Mouse (Mus musculus): ENCODE results near the gene Rbpjl. TPM values are rescaled to one million over a fixed set of nuclear protein-coding genes. Genes with fewer than 3 reads are reported as not detected.

Rbpjl gene
- polyA plus RNA-seq, 1 experiment from 2014 or later = 0.11 TPM

DNA sequence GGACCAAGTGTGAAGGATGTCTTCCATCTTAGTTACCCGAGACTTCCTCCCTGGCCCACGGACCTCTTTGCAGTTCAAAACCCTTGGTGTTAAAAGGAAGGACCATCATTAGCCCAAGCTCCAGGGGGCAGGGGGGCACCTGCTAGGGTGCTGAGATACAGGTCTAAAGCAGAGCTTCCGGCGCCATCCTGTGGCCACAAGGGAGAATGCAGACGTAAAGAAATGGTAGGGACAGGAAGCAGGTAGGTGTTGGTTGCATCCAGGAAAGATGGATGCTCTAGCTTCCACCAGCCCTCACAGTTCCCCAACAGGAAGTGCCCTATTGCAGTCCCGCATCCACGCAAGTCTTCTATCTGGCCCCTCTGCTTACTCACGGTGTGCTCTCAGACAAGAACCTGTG lies 16.0 kb upstream of the Rbpjl start:
- H3K27me3 ChIP-seq (ENCODE audit: control insufficient read depth, insufficient read depth, low read length) = no peaks in the 10 kb centered on the region
- H3K4me3 ChIP-seq (ENCODE audit: low read depth, low read length) = no peak overlapping the region
- H3K9me3 ChIP-seq (ENCODE audit: control insufficient read depth, low read length) = no peaks in the 10 kb centered on the region
- no peak overlapping the region for H3K9ac ChIP-seq (replicated peaks; ENCODE audit: low read depth, low read length)
- H3K27ac ChIP-seq (ENCODE audit: low read depth, low read length) = no peak overlapping the region
- WGBS = 16% methylated on average over 8 of the region's 8 CpGs
- H3K36me3 ChIP-seq (ENCODE audit: control insufficient read depth, insufficient read depth, low read length) = no peaks in the 10 kb centered on the region
- no peak overlapping the region for H3K4me2 ChIP-seq (ENCODE audit: low read depth, low read length)
- H3K4me1 ChIP-seq (ENCODE audit: control insufficient read depth, insufficient read depth, low read length) = peaks cover 8% of the 10 kb centered on the region; the same call in 1 of the 2 replicates
- no peak for ATAC-seq (ENCODE audit: low read depth)

DNA sequence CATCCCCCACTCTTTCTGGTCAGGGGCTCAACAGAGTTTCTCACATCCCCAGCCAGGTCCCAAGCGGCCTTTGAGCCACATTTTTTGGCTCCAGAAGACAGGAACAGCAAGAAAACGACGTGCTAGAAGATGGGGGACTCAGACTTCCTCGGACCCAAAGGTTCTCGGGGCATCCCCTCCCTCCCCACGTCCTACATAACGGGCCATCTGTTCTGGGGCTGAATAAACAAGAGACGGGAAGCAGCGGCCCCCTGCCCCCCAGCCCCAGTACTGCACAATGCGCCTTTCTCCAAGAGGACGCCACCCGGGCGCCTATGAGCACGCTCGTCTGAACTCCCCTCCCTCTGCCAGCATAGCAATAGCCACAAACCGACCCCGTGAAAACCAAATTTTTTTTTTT lies 13.9 kb upstream of the Rbpjl start, which contains the start of gene Slpi:
Gene Slpi, minus strand, starts transcription at position 76 of the 400 bp plus-strand sequence.
- Histone ChIP-seq H3K9ac (replicated peaks; ENCODE audit: low read depth, low read length) (peak within 1 kb of the TSS; percentile 52), H3K36me3 (ENCODE audit: control insufficient read depth, insufficient read depth, low read length) (no peaks in the 10 kb centered on the region), H3K27me3 (ENCODE audit: control insufficient read depth, insufficient read depth, low read length) (no peaks in the 10 kb centered on the region), H3K4me1 (ENCODE audit: control insufficient read depth, insufficient read depth, low read length) (peaks cover 8% of the 10 kb centered on the region; the same call in 1 of the 2 replicates), H3K27ac (ENCODE audit: low read depth, low read length) (peak within 1 kb of the TSS; percentile 57; the same call in 1 of the 2 replicates), H3K4me3 (ENCODE audit: low read depth, low read length) (peak within 1 kb of the TSS; percentile 35), H3K4me2 (ENCODE audit: low read depth, low read length) (peak within 1 kb of the TSS; percentile 66), H3K9me3 (ENCODE audit: control insufficient read depth, low read length) (no peaks in the 10 kb centered on the region)
- 1% methylated on average over 17 of the region's 17 CpGs for WGBS
- ATAC-seq (ENCODE audit: low read depth) = peak; percentile 65

DNA sequence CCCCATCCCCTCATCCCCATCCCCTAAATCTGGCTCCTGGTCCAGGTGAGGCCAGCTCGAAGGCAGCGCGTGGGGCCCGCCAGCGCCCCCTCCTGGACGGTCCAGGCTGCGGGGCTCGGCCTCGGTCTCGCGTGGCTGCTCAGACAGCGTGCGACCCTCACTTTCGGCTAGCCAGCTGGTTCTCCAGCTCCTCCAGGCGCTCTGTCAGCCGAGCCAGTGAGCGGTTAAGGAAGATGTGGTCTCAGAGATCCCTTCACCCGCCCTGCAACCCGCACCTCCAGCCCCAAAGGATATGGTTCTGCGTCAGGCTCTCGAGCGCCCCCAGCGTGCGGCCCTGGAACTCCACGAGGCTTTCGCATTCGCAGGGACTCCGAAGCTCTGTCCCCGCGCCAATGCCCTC lies 13.4 kb upstream of the Rbpjl start:
- Histone ChIP-seq H3K27me3 (ENCODE audit: control insufficient read depth, insufficient read depth, low read length) (no peaks in the 10 kb centered on the region), H3K9ac (replicated peaks; ENCODE audit: low read depth, low read length) (peak overlapping the region; percentile 52), H3K36me3 (ENCODE audit: control insufficient read depth, insufficient read depth, low read length) (no peaks in the 10 kb centered on the region), H3K27ac (ENCODE audit: low read depth, low read length) (peak overlapping the region; percentile 57; the same call in 1 of the 2 replicates), H3K4me3 (ENCODE audit: low read depth, low read length) (peak overlapping the region; percentile 35), H3K4me2 (ENCODE audit: low read depth, low read length) (peak overlapping the region; percentile 66), H3K4me1 (ENCODE audit: control insufficient read depth, insufficient read depth, low read length) (peaks cover 8% of the 10 kb centered on the region; the same call in 1 of the 2 replicates), H3K9me3 (ENCODE audit: control insufficient read depth, low read length) (no peaks in the 10 kb centered on the region)
- ATAC-seq (ENCODE audit: low read depth) = peak; percentile 67
- 1% methylated on average over 28 of the region's 30 CpGs for WGBS

DNA sequence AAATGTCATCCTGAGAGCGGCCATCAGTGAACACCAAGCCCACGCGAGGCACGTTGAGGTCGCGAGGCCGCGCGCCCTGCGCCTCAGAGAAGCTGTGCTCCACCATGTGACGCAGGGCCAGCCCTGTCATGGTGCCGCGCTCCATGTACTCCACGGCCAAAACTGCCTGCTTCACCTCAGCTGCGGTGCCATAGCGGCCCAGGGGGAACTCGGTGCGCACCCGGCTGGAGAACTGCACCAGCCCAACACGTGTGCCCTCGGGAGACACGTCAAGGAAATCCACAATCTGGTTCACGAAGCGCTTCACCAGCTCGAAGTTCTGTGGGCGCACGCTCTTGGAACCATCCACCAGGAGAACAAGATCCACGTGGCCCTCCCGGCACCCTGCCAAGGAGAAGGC lies 9.8 kb upstream of the Rbpjl start:
- H3K4me1 ChIP-seq (ENCODE audit: control insufficient read depth, insufficient read depth, low read length) = no peaks in the 10 kb centered on the region
- no peaks in the 10 kb centered on the region for H3K27me3 ChIP-seq (ENCODE audit: control insufficient read depth, insufficient read depth, low read length)
- no peak overlapping the region for H3K9ac ChIP-seq (replicated peaks; ENCODE audit: low read depth, low read length)
- H3K36me3 ChIP-seq (ENCODE audit: control insufficient read depth, insufficient read depth, low read length) = no peaks in the 10 kb centered on the region
- no peak overlapping the region for H3K4me2 ChIP-seq (ENCODE audit: low read depth, low read length)
- H3K4me3 ChIP-seq (ENCODE audit: low read depth, low read length) = no peak overlapping the region
- no peak for ATAC-seq (ENCODE audit: low read depth)
- no peaks in the 10 kb centered on the region for H3K9me3 ChIP-seq (ENCODE audit: control insufficient read depth, low read length)
- WGBS = 80% methylated on average over 29 of the region's 29 CpGs
- no peak overlapping the region for H3K27ac ChIP-seq (ENCODE audit: low read depth, low read length)

DNA sequence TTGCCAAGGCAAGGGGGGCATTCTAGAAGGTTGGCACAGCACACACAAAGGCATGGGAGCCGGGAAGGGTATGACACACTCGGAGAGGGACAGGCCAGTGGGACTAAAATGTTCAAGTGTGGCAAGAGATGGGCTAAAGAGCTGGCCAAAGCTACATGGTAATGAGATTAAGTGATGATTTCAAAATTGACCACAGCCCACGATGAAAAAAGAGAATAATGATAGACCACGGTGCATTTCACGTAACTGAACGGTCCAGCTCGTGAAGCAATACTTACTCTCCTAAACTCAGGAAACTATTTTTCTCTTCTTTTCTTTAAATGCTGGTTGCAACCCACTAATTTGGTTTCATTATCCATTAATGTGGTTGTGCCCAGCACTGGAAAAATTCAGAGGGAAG lies 6.9 kb upstream of the Rbpjl start:
- Histone ChIP-seq H3K9me3 (ENCODE audit: control insufficient read depth, low read length) (no peaks in the 10 kb centered on the region), H3K4me2 (ENCODE audit: low read depth, low read length) (no peak overlapping the region), H3K9ac (replicated peaks; ENCODE audit: low read depth, low read length) (no peak overlapping the region), H3K36me3 (ENCODE audit: control insufficient read depth, insufficient read depth, low read length) (no peaks in the 10 kb centered on the region), H3K4me1 (ENCODE audit: control insufficient read depth, insufficient read depth, low read length) (0 out of 2 replicates have a peak, but pooled peaks cover 4% of the 10 kb centered on the region), H3K27ac (ENCODE audit: low read depth, low read length) (no peak overlapping the region), H3K27me3 (ENCODE audit: control insufficient read depth, insufficient read depth, low read length) (peaks cover 24% of the 10 kb centered on the region), H3K4me3 (ENCODE audit: low read depth, low read length) (no peak overlapping the region)
- 95% methylated on average over 7 of the region's 7 CpGs for WGBS
- no peak for ATAC-seq (ENCODE audit: low read depth)

DNA sequence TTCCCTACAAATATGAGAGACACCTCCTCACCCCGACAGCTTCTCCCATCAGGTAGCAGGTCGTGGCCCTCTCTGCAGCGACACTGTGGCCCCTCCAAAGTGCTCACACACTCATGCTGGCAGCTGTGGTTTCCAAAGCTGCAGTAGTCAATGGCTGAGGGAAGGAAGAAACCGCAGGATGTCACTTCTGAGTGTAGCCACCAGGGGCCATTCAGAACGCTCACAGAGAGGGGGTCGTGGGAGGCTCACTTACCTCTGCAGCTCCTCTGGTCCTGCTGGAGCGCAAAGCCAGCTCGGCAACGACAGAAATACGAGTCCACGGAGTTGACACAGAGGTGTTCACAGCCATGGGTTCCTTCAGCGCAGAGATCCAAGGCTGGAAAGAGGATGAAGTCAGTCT lies 6.0 kb upstream of the Rbpjl start:
- no peak overlapping the region for H3K4me3 ChIP-seq (ENCODE audit: low read depth, low read length)
- no peak overlapping the region for H3K27ac ChIP-seq (ENCODE audit: low read depth, low read length)
- peaks cover 32% of the 10 kb centered on the region for H3K27me3 ChIP-seq (ENCODE audit: control insufficient read depth, insufficient read depth, low read length)
- no peak overlapping the region for H3K4me2 ChIP-seq (ENCODE audit: low read depth, low read length)
- ATAC-seq (ENCODE audit: low read depth) = no peak
- H3K36me3 ChIP-seq (ENCODE audit: control insufficient read depth, insufficient read depth, low read length) = no peaks in the 10 kb centered on the region
- no peaks in the 10 kb centered on the region for H3K9me3 ChIP-seq (ENCODE audit: control insufficient read depth, low read length)
- WGBS = 78% methylated on average over 12 of the region's 12 CpGs
- H3K4me1 ChIP-seq (ENCODE audit: control insufficient read depth, insufficient read depth, low read length) = 0 out of 2 replicates have a peak, but pooled peaks cover 4% of the 10 kb centered on the region
- no peak overlapping the region for H3K9ac ChIP-seq (replicated peaks; ENCODE audit: low read depth, low read length)

DNA sequence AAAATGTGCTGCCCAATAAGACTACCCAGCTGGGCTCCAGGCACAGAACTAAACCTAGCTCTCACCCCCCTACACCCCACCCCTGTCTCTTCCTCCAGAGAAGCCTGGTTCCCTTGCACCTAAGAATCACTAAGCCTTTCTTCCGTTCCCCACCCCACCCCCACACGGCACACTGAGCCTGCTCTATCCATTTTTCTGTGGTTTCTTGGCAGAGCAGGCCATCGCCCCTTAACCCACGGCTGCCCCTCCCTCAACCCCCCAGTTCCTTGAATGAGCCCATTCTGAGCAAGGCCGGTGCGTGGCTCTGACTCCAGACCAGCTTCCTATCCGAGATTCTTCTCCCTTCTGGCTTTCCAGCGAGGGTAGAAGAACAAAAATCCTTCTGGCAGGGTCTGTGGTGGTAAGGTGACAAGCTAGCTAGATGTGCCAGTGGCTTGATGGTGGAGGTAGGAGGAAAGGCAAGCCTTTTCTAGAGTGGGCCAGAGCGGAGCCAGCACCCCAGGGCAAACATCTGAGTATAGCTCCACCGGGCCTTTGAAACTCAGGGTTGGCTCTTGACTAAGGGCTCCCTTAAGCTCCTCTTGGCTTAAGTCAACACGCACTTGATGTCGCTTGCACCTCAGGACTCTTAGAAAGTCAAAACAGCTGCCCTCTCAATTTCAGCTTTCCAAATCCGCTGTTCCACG lies 598 bp downstream of the Rbpjl start:
- H3K4me2 ChIP-seq (ENCODE audit: low read depth, low read length) = no peak overlapping the region
- no peaks in the 10 kb centered on the region for H3K36me3 ChIP-seq (ENCODE audit: control insufficient read depth, insufficient read depth, low read length)
- H3K4me1 ChIP-seq (ENCODE audit: control insufficient read depth, insufficient read depth, low read length) = peaks cover 11% of the 10 kb centered on the region; the same call in 1 of the 2 replicates
- WGBS = 16% methylated on average over 14 of the region's 14 CpGs
- no peak overlapping the region for H3K4me3 ChIP-seq (ENCODE audit: low read depth, low read length)
- H3K9me3 ChIP-seq (ENCODE audit: control insufficient read depth, low read length) = no peaks in the 10 kb centered on the region
- no peak overlapping the region for H3K9ac ChIP-seq (replicated peaks; ENCODE audit: low read depth, low read length)
- ATAC-seq (ENCODE audit: low read depth) = peak; percentile 9; the same call in 1 of the 2 replicates
- H3K27me3 ChIP-seq (ENCODE audit: control insufficient read depth, insufficient read depth, low read length) = peaks cover 81% of the 10 kb centered on the region
- H3K27ac ChIP-seq (ENCODE audit: low read depth, low read length) = no peak overlapping the region

DNA sequence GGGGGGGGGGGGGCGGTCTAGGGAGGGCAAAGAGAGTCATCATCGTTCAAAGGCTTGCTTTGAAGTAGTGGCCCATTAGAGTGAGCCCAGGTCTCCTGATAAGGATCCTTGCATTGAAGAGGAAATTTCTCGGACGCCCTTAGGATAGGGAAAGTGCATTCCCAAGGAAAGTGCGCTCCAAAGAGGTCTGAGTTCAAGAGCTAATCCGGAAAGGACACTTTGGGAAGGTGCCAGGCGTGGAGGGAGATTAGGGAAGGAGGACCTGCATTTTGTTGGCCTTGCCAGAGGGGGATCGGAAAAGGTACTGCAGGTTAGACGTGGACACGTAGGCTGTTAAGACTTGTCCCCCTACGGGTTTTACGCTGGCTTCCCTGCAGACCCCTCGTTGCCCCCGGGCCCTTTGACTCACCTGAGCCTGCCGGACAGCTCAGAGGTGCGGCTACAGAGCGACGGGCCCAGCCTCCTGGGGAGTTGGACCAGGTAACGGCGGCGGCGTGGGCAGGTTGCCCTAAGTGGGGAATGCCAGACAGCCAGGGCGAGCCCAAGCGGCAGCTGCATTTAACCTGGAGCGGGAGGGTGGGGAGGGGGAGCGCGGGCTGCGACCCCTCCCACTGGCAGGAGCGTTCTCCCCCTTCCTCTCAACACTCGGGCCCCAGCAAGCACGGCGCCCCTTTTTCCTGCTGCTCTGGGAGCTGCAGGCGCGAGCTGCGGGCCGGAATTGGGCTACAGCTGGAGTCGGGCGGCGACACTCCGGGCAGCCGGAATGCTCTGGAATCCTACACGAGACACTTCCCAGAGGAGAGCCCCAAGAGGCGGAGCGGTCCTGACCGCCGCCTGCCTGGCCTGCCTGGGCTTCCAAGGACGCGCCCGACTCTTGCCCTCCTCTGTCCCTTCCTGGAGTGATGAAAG lies 1.4 kb downstream of the Rbpjl start:
- H3K4me3 ChIP-seq (ENCODE audit: low read depth, low read length) = peak overlapping the region; percentile 27
- no peaks in the 10 kb centered on the region for H3K36me3 ChIP-seq (ENCODE audit: control insufficient read depth, insufficient read depth, low read length)
- WGBS = 2% methylated on average over 49 of the region's 49 CpGs
- ATAC-seq (ENCODE audit: low read depth) = no peak
- peaks cover 75% of the 10 kb centered on the region for H3K27me3 ChIP-seq (ENCODE audit: control insufficient read depth, insufficient read depth, low read length)
- peak overlapping the region; percentile 41; the same call in 1 of the 2 replicates for H3K9ac ChIP-seq (replicated peaks; ENCODE audit: low read depth, low read length)
- no peak overlapping the region for H3K27ac ChIP-seq (ENCODE audit: low read depth, low read length)
- peaks cover 11% of the 10 kb centered on the region; the same call in 1 of the 2 replicates for H3K4me1 ChIP-seq (ENCODE audit: control insufficient read depth, insufficient read depth, low read length)
- no peaks in the 10 kb centered on the region for H3K9me3 ChIP-seq (ENCODE audit: control insufficient read depth, low read length)
- peak overlapping the region; percentile 47 for H3K4me2 ChIP-seq (ENCODE audit: low read depth, low read length)

Data from neural tube, embryonic 14.5 days (tissue).